Comparison of ENCODE assay signal across 8 mouse cellular contexts in the genomic region with DNA sequence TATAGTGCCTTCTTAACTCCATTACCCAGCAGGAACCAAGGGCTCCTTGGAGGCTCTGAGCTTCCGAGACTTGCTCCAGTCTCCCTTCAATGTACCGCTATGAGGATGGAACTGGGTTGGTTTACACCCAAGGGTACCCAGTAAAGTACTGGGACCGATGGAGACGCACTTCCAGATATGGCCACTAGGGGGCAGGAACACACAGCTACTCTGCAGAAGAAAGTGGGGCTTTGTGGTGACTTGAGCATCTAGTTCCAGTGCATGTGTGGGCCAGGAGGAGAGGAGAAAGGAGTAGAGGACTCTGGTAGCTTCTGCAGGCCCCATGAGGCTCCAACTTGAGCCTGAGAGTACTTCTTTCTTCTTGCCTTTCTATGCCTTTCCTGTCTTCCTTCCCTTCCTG. TPM values are rescaled to one million over a fixed set of nuclear protein-coding genes. Genes with fewer than 3 reads are reported as not detected.
DNase-seq lines count a peak whose midpoint lies in the region; ATAC-seq and TF ChIP-seq lines count a peak whose summit lies in the region.
"Not testable (repeated sequence)": the region's sequence is repeated elsewhere in the genome, so short reads cannot be mapped to it uniquely, and the experiment has no call there.

No protein-coding gene starts in this region.

- H3K4me2 ChIP-seq in stomach, postnatal 0 days (replicated peaks; ENCODE audit: low read depth), result not testable (repeated sequence)

- not testable (repeated sequence) for TF ChIP-seq EP300 in stomach, postnatal 0 days (optimal IDR thresholded peaks at IDR 0.05)

- peak; percentile 14 for DNase-seq in 416B (ENCODE audit: low read depth)
- not testable (repeated sequence) for DNase-seq in G1E (ENCODE audit: low spot score); stomach, postnatal 0 days (ENCODE audit: low spot score)
- DNase-seq in induced T-regulatory cell, adult 2 months (ENCODE audit: low read depth), result peak; percentile 44
- peak; percentile 17 for DNase-seq in layer of hippocampus, adult 9-11 months

- not testable (repeated sequence) for TF ChIP-seq POLR2A in bone marrow macrophage, adult 2 months (IDR thresholded peaks at IDR 0.05; ENCODE audit: borderline replicate concordance, low read depth, low read length)

- H3K9ac ChIP-seq in stomach, postnatal 0 days (ENCODE audit: low read length), result not testable (repeated sequence)

- not testable (repeated sequence) for H3K36me3 ChIP-seq in G1E (replicated peaks); stomach, postnatal 0 days (ENCODE audit: control insufficient read depth, insufficient read depth, low read length)

- peak; percentile 55 for ATAC-seq in G1E (ENCODE audit: extremely low read depth, insufficient number of reproducible peaks, low FRiP score, poor library complexity, severe bottlenecking)
- ATAC-seq in common myeloid progenitor, adult 5-6 weeks (replicated peaks; ENCODE audit: low read depth, poor library complexity, severe bottlenecking), result peak; percentile 93
- peak; percentile 82; the same call in 1 of the 2 replicates for ATAC-seq in megakaryocyte-erythroid progenitor cell, adult 5-6 weeks (replicated peaks; ENCODE audit: low FRiP score, low TSS enrichment, poor library complexity, severe bottlenecking)
- not testable (repeated sequence) for ATAC-seq in stomach, postnatal 0 days (ENCODE audit: low FRiP score, low TSS enrichment)

- peak; percentile 82 for TF ChIP-seq CTCF in G1E (IDR thresholded peaks at IDR 0.05; ENCODE audit: low read depth, low read length)
- TF ChIP-seq CTCF in bone marrow macrophage, adult 2 months (IDR thresholded peaks at IDR 0.05; ENCODE audit: low read depth, low read length), result peak; percentile 50
- TF ChIP-seq CTCF in stomach, postnatal 0 days (IDR thresholded peaks at IDR 0.05; ENCODE audit: low read depth), result peak; percentile 72

- H3K4me1 ChIP-seq in G1E (ENCODE audit: insufficient read depth, low read depth, low read length); bone marrow macrophage, adult 2 months (ENCODE audit: control insufficient read depth, insufficient read depth, low read length); stomach, postnatal 0 days (replicated peaks; ENCODE audit: control insufficient read depth, insufficient read depth): not testable (repeated sequence)

- H3K9me3 ChIP-seq in G1E (replicated peaks); stomach, postnatal 0 days (ENCODE audit: control insufficient read depth, low read length): not testable (repeated sequence)

- H3K27ac ChIP-seq in bone marrow macrophage, adult 2 months (ENCODE audit: insufficient read depth, low read depth, low read length); stomach, postnatal 0 days (replicated peaks): not testable (repeated sequence)

- 41% methylated on average over 4 of the region's 4 CpGs for WGBS in stomach, postnatal 0 days

- H3K4me3 ChIP-seq in G1E (ENCODE audit: low read depth, low read length); bone marrow macrophage, adult 2 months (ENCODE audit: insufficient read depth, low read length); stomach, postnatal 0 days (ENCODE audit: low read depth, low read length): not testable (repeated sequence)

- not testable (repeated sequence) for H3K27me3 ChIP-seq in G1E (ENCODE audit: insufficient read depth, low read length); stomach, postnatal 0 days (ENCODE audit: control insufficient read depth, insufficient read depth, low read length)

RNA-seq across cellular contexts. Expression of a gene that starts 36.0 kb away (rescaled TPM):
- total RNA-seq in G1E (2014; fragmentation: Nextera tagmentation) (28.6 and 38.8 TPM in 2 replicates), G1E (2017) (42.0 and 43.1 TPM in 2 replicates)
- polyA plus RNA-seq in G1E (2012), result 2.5 and 2.7 TPM in 2 replicates
- polyA plus RNA-seq in bone marrow macrophage, adult 2 months (2012; ENCODE audit: insufficient read depth, insufficient read length, missing spikeins), result 13.8 and 17.2 TPM in 2 replicates
- total RNA-seq in common myeloid progenitor, adult 5-6 weeks (2017), result 43.9 and 45.0 TPM in 2 replicates
- total RNA-seq in megakaryocyte-erythroid progenitor cell, adult 5-6 weeks (2014; fragmentation: Nextera tagmentation), result 13.2 and 19.2 TPM in 2 replicates
- 34.5 and 40.6 TPM in 2 replicates for total RNA-seq in megakaryocyte-erythroid progenitor cell, adult 5-6 weeks (2017)
- polyA plus RNA-seq in stomach, postnatal 0 days (2015; fragmentation: Nextera tagmentation; extraction: Ambion mirVana), result 12.0 and 12.8 TPM in 2 replicates
